8 mouse cellular contexts compared by ENCODE assay signal in genomic region chr17:8283526-8284253, GRCm38 (mm10). TPM values are rescaled to one million over a fixed set of nuclear protein-coding genes. Genes with fewer than 3 reads are reported as not detected.
DNase-seq lines count a peak whose midpoint lies in the region; ATAC-seq and TF ChIP-seq lines count a peak whose summit lies in the region.

No protein-coding gene starts in this region.

- no peaks in the 10 kb centered on the region for H3K36me3 ChIP-seq in heart, embryonic 12.5 days
- no peaks in the 10 kb centered on the region for H3K36me3 ChIP-seq in kidney, postnatal 0 days (ENCODE audit: insufficient read depth, low read length)
- no peaks in the 10 kb centered on the region for H3K36me3 ChIP-seq in liver, embryonic 11.5 days (ENCODE audit: control insufficient read depth, insufficient read depth, low read length)
- no peaks in the 10 kb centered on the region for H3K36me3 ChIP-seq in stomach, embryonic 14.5 days (ENCODE audit: control insufficient read depth, insufficient read depth, low read length)

- WGBS in heart, embryonic 12.5 days: under 1% methylated on average over 77 of the region's 77 CpGs
- WGBS in kidney, postnatal 0 days: under 1% methylated on average over 77 of the region's 77 CpGs
- WGBS in liver, embryonic 11.5 days: under 1% methylated on average over 77 of the region's 77 CpGs
- WGBS in stomach, embryonic 14.5 days: under 1% methylated on average over 68 of the region's 77 CpGs

- peak overlapping the region; percentile 93 for H3K4me2 ChIP-seq in heart, embryonic 12.5 days
- H3K4me2 ChIP-seq in kidney, postnatal 0 days (ENCODE audit: low read length): peak overlapping the region; percentile 85
- H3K4me2 ChIP-seq in liver, embryonic 11.5 days: peak overlapping the region; percentile 98
- H3K4me2 ChIP-seq in stomach, embryonic 14.5 days (replicated peaks; ENCODE audit: low read depth, low read length): peak overlapping the region; percentile 100

- peaks cover 6% of the 10 kb centered on the region; the same call in 1 of the 2 replicates for H3K4me1 ChIP-seq in heart, embryonic 12.5 days (replicated peaks)
- 0 out of 2 replicates have a peak, but pooled peaks cover 3% of the 10 kb centered on the region for H3K4me1 ChIP-seq in kidney, postnatal 0 days (replicated peaks; ENCODE audit: insufficient read depth, low read length)
- no peaks in the 10 kb centered on the region; the same call in none of the 2 replicates for H3K4me1 ChIP-seq in liver, embryonic 11.5 days (replicated peaks; ENCODE audit: control insufficient read depth, insufficient read depth, low read length)
- H3K4me1 ChIP-seq in stomach, embryonic 14.5 days (ENCODE audit: control insufficient read depth, insufficient read depth, low read length): 0 out of 2 replicates have a peak, but pooled peaks cover 3% of the 10 kb centered on the region

- DNase-seq in B cell, adult 2 months: peak; percentile 93 to 94
- peak; percentile 99 for DNase-seq in brain, adult 2 months (ENCODE audit: low read depth, low spot score)
- DNase-seq in kidney, postnatal 0 days (ENCODE audit: low spot score): peak; percentile 97
- DNase-seq in liver, embryonic 11.5 days (ENCODE audit: low spot score): peak; percentile 89
- DNase-seq in naive thymus-derived CD4-positive, alpha-beta T cell, adult 2 months (ENCODE audit: low read depth): peak; percentile 97

- H3K9me3 ChIP-seq in heart, embryonic 12.5 days (replicated peaks): no peaks in the 10 kb centered on the region
- H3K9me3 ChIP-seq in kidney, postnatal 0 days (replicated peaks; ENCODE audit: low read length): no peaks in the 10 kb centered on the region
- no peaks in the 10 kb centered on the region for H3K9me3 ChIP-seq in liver, embryonic 11.5 days (ENCODE audit: control insufficient read depth, low read length)
- H3K9me3 ChIP-seq in stomach, embryonic 14.5 days (ENCODE audit: control insufficient read depth, low read depth, low read length): no peaks in the 10 kb centered on the region

- peak overlapping the region; percentile 99 for H3K27ac ChIP-seq in heart, embryonic 12.5 days (ENCODE audit: poor library complexity, severe bottlenecking)
- peak overlapping the region; percentile 96 for H3K27ac ChIP-seq in kidney, postnatal 0 days
- peak overlapping the region; percentile 93 for H3K27ac ChIP-seq in liver, embryonic 11.5 days (ENCODE audit: low read depth, low read length)
- peak overlapping the region; percentile 93 for H3K27ac ChIP-seq in stomach, embryonic 14.5 days (ENCODE audit: low read length)

- peaks cover 5% of the 10 kb centered on the region; the same call in 1 of the 2 replicates for H3K27me3 ChIP-seq in heart, embryonic 12.5 days (replicated peaks)
- no peaks in the 10 kb centered on the region for H3K27me3 ChIP-seq in kidney, postnatal 0 days (ENCODE audit: insufficient read depth, low read length)
- no peaks in the 10 kb centered on the region for H3K27me3 ChIP-seq in liver, embryonic 11.5 days (replicated peaks; ENCODE audit: control insufficient read depth, insufficient read depth, low read length)
- no peaks in the 10 kb centered on the region for H3K27me3 ChIP-seq in stomach, embryonic 14.5 days (ENCODE audit: control insufficient read depth, insufficient read depth, low read length)

- peak overlapping the region; percentile 69 for H3K4me3 ChIP-seq in heart, embryonic 12.5 days
- peak overlapping the region; percentile 87 for H3K4me3 ChIP-seq in kidney, postnatal 0 days (replicated peaks; ENCODE audit: low read depth, low read length)
- peak overlapping the region; percentile 93 for H3K4me3 ChIP-seq in liver, embryonic 11.5 days (ENCODE audit: low read depth, low read length)
- H3K4me3 ChIP-seq in stomach, embryonic 14.5 days (ENCODE audit: low read depth, low read length): peak overlapping the region; percentile 87

- H3K9ac ChIP-seq in heart, embryonic 12.5 days: peak overlapping the region; percentile 85
- peak overlapping the region; percentile 79 for H3K9ac ChIP-seq in kidney, postnatal 0 days (ENCODE audit: low read depth, low read length)
- peak overlapping the region; percentile 89 for H3K9ac ChIP-seq in liver, embryonic 11.5 days (ENCODE audit: low read depth, low read length)
- peak overlapping the region; percentile 76 for H3K9ac ChIP-seq in stomach, embryonic 14.5 days (replicated peaks; ENCODE audit: low read depth, low read length)

- peak; percentile 94 for ATAC-seq in erythroblast, adult 5-6 weeks (replicated peaks; ENCODE audit: low FRiP score, poor library complexity, severe bottlenecking)
- ATAC-seq in heart, embryonic 12.5 days (ENCODE audit: insufficient number of reproducible peaks, low FRiP score): peak; percentile 99
- ATAC-seq in kidney, postnatal 0 days (replicated peaks; ENCODE audit: low FRiP score, low read depth): peak; percentile 97
- peak; percentile 96 for ATAC-seq in liver, embryonic 11.5 days (replicated peaks; ENCODE audit: low FRiP score)
- ATAC-seq in stomach, embryonic 14.5 days (ENCODE audit: insufficient number of reproducible peaks, insufficient read depth, low FRiP score, low read depth): peak; percentile 98

- TF ChIP-seq CTCF in kidney, postnatal 0 days (IDR thresholded peaks at IDR 0.05; ENCODE audit: low read depth): no peak; the same call in none of the 2 replicates

RNA-seq across cellular contexts. Expression of gene Mpc1, which starts 1.0 kb away (rescaled TPM):
- total RNA-seq in erythroblast, adult 5-6 weeks (2015; ENCODE audit: low replicate concordance): 46.5 and 65.0 TPM in 2 replicates
- 21.7 and 52.1 TPM in 2 replicates for total RNA-seq in erythroblast, adult 5-6 weeks (2017; ENCODE audit: low replicate concordance)
- polyA plus RNA-seq in heart, embryonic 12.5 days (2016; fragmentation: Nextera tagmentation; extraction: Ambion mirVana): 164 and 166 TPM in 2 replicates
- 444 and 498 TPM in 2 replicates for polyA plus RNA-seq in kidney, postnatal 0 days (2015; fragmentation: Nextera tagmentation; extraction: Ambion mirVana)
- 123 and 129 TPM in 2 replicates for polyA plus RNA-seq in liver, embryonic 11.5 days (2014; fragmentation: Nextera tagmentation; extraction: Ambion mirVana)
- 182 and 183 TPM in 2 replicates for polyA plus RNA-seq in stomach, embryonic 14.5 days (2014; fragmentation: Nextera tagmentation; extraction: Ambion mirVana)

RNA-seq across cellular contexts. Expression of gene Sft2d1, which starts 27.2 kb away (rescaled TPM):
- 94.7 and 111 TPM in 2 replicates for total RNA-seq in erythroblast, adult 5-6 weeks (2015; ENCODE audit: low replicate concordance)
- 8.0 and 8.2 TPM in 2 replicates for total RNA-seq in erythroblast, adult 5-6 weeks (2017; ENCODE audit: low replicate concordance)
- 69.6 and 73.6 TPM in 2 replicates for polyA plus RNA-seq in heart, embryonic 12.5 days (2016; fragmentation: Nextera tagmentation; extraction: Ambion mirVana)
- 93.3 and 102 TPM in 2 replicates for polyA plus RNA-seq in kidney, postnatal 0 days (2015; fragmentation: Nextera tagmentation; extraction: Ambion mirVana)
- 73.2 and 83.3 TPM in 2 replicates for polyA plus RNA-seq in liver, embryonic 11.5 days (2014; fragmentation: Nextera tagmentation; extraction: Ambion mirVana)
- polyA plus RNA-seq in stomach, embryonic 14.5 days (2014; fragmentation: Nextera tagmentation; extraction: Ambion mirVana): 63.5 and 77.2 TPM in 2 replicates

RNA-seq across cellular contexts. Expression of gene Ccr6, which starts 47.8 kb away (rescaled TPM):
- not detected in 2 replicates for total RNA-seq in erythroblast, adult 5-6 weeks (2015; ENCODE audit: low replicate concordance)
- not detected in 2 replicates for total RNA-seq in erythroblast, adult 5-6 weeks (2017; ENCODE audit: low replicate concordance)
- not detected in 2 replicates for polyA plus RNA-seq in heart, embryonic 12.5 days (2016; fragmentation: Nextera tagmentation; extraction: Ambion mirVana)
- not detected in 2 replicates for polyA plus RNA-seq in kidney, postnatal 0 days (2015; fragmentation: Nextera tagmentation; extraction: Ambion mirVana)
- polyA plus RNA-seq in liver, embryonic 11.5 days (2014; fragmentation: Nextera tagmentation; extraction: Ambion mirVana): not detected in 2 replicates
- 0.46 and 0.71 TPM in 2 replicates for polyA plus RNA-seq in stomach, embryonic 14.5 days (2014; fragmentation: Nextera tagmentation; extraction: Ambion mirVana)

RNA-seq across cellular contexts. Expression of gene Prr18, which starts 53.6 kb away (rescaled TPM):
- 0.42 TPM in 1 of 2 replicates, not detected in the other for total RNA-seq in erythroblast, adult 5-6 weeks (2015; ENCODE audit: low replicate concordance)
- total RNA-seq in erythroblast, adult 5-6 weeks (2017; ENCODE audit: low replicate concordance): not detected in 2 replicates
- polyA plus RNA-seq in heart, embryonic 12.5 days (2016; fragmentation: Nextera tagmentation; extraction: Ambion mirVana): 0.10 and 0.14 TPM in 2 replicates
- 0.20 and 0.28 TPM in 2 replicates for polyA plus RNA-seq in kidney, postnatal 0 days (2015; fragmentation: Nextera tagmentation; extraction: Ambion mirVana)
- 0.05 and 0.13 TPM in 2 replicates for polyA plus RNA-seq in liver, embryonic 11.5 days (2014; fragmentation: Nextera tagmentation; extraction: Ambion mirVana)
- polyA plus RNA-seq in stomach, embryonic 14.5 days (2014; fragmentation: Nextera tagmentation; extraction: Ambion mirVana): 0.69 and 0.83 TPM in 2 replicates

Comparison
In these comparisons a context has a peak if more than half of its experiments do, and no peak if none do; other contexts are left out.
1. Peak in every context shown above with its lines: DNase-seq, ATAC-seq, H3K4me3 ChIP-seq and H3K27ac ChIP-seq.